Comparison of ENCODE assay signal across 9 mouse cellular contexts in genomic region chr2:166151510-166152473, GRCm38 (mm10). TPM values are rescaled to one million over a fixed set of nuclear protein-coding genes. Genes with fewer than 3 reads are reported as not detected.
A peak's percentile ranks its signal among the peaks of the same experiment; 100 is the strongest.
DNase-seq lines count a peak whose midpoint lies in the region; ATAC-seq lines count a peak whose summit lies in the region.
"Had no signal": no experiment of that assay in that cellular context is flagged by ENCODE, and none has a peak within 500 bp of the region (broad histone marks: within the 10 kb centered on the region; RNA-seq: fewer than 3 reads in every experiment).

No protein-coding gene starts in this region.

- H3K4me2 ChIP-seq in forebrain, embryonic 14.5 days (ENCODE audit: low read length), result peak overlapping the region; percentile 98
- H3K4me2 ChIP-seq in heart, embryonic 14.5 days (ENCODE audit: low read length), result peak overlapping the region; percentile 81

- peak; percentile 72 for ATAC-seq in forebrain, embryonic 14.5 days
- ATAC-seq in heart, embryonic 14.5 days (ENCODE audit: insufficient number of reproducible peaks, insufficient read depth, low FRiP score, low read depth), result no peak; the same call in 1 of the 2 replicates

- no peak overlapping the region for H3K4me3 ChIP-seq in forebrain, embryonic 14.5 days (ENCODE audit: low read depth, low read length)
- no peak overlapping the region; a peak in 1 of 4 replicates for H3K4me3 ChIP-seq in heart, embryonic 14.5 days (ENCODE audit: control insufficient read depth in 1 of 2, insufficient read depth in 1 of 2, low read depth in 1 of 2, low read length in 2 of 2)

- no peaks in the 10 kb centered on the region for H3K36me3 ChIP-seq in forebrain, embryonic 14.5 days (ENCODE audit: control insufficient read depth, insufficient read depth, low read length)
- peaks cover 6% of the 10 kb centered on the region; the same call in 1 of the 2 replicates for H3K36me3 ChIP-seq in heart, embryonic 14.5 days (ENCODE audit: control insufficient read depth, insufficient read depth, low read length)

- peak overlapping the region; percentile 29; the same call in 1 of the 2 replicates for H3K9ac ChIP-seq in forebrain, embryonic 14.5 days (ENCODE audit: low read length)
- peak overlapping the region; percentile 96 for H3K9ac ChIP-seq in heart, embryonic 14.5 days (ENCODE audit: low read length)

- 10% methylated on average over 19 of the region's 19 CpGs for WGBS in forebrain, embryonic 14.5 days
- 48% methylated on average over 19 of the region's 19 CpGs for WGBS in heart, embryonic 14.5 days

- no peaks in the 10 kb centered on the region for H3K9me3 ChIP-seq in forebrain, embryonic 14.5 days (replicated peaks; ENCODE audit: control insufficient read depth, low read length)
- no peaks in the 10 kb centered on the region for H3K9me3 ChIP-seq in heart, embryonic 14.5 days (ENCODE audit: control insufficient read depth, low read length)

- peak overlapping the region; percentile 76 for H3K27ac ChIP-seq in forebrain, embryonic 14.5 days (ENCODE audit: low read depth, low read length)
- peak overlapping the region; percentile 42 to 75 for H3K27ac ChIP-seq in heart, embryonic 14.5 days (replicated peaks in 1 of 2; ENCODE audit: control insufficient read depth in 1 of 2, insufficient read depth in 1 of 2, low read depth in 2 of 2, low read length in 2 of 2)
- H3K27ac ChIP-seq: macrophage had no signal

- peak; percentile 95 for DNase-seq in 3T3-L1 (ENCODE audit: low read depth, low spot score)
- DNase-seq in adrenal gland, postnatal 4 days (ENCODE audit: low spot score in 2 of 2), result peak; percentile 50 to 64
- DNase-seq in forebrain, embryonic 14.5 days (ENCODE audit: low spot score), result peak; percentile 90
- DNase-seq in layer of hippocampus, adult 9-10 months (ENCODE audit: low spot score), result peak; percentile 81
- peak; percentile 92 for DNase-seq in lung, postnatal 10 days
- DNase-seq in right cerebral cortex, postnatal 4 days, result peak; percentile 82
- no peak for DNase-seq in thymus, postnatal 14 days

- H3K27me3 ChIP-seq in forebrain, embryonic 14.5 days (replicated peaks; ENCODE audit: control insufficient read depth, insufficient read depth, low read length), result peaks cover 11% of the 10 kb centered on the region
- no peaks in the 10 kb centered on the region for H3K27me3 ChIP-seq in heart, embryonic 14.5 days (ENCODE audit: control insufficient read depth, insufficient read depth, low read length)

- H3K4me1 ChIP-seq in forebrain, embryonic 14.5 days (ENCODE audit: control insufficient read depth, insufficient read depth, low read length), result peaks cover 44% of the 10 kb centered on the region
- peaks cover 65 to 77% of the 10 kb centered on the region in 2 experiments for H3K4me1 ChIP-seq in heart, embryonic 14.5 days (ENCODE audit: control insufficient read depth in 2 of 2, insufficient read depth in 2 of 2, low read length in 2 of 2)

RNA-seq across cellular contexts. Expression of gene Sulf2, which starts 3.7 kb away (rescaled TPM):
- total RNA-seq in adrenal gland, postnatal 4 days (2021), result 10 to 100 TPM; 89.6 to 94.7 TPM
- polyA plus RNA-seq in forebrain, embryonic 14.5 days (2014; fragmentation: Nextera tagmentation; extraction: Ambion mirVana), result 33.2 and 40.1 TPM in 2 replicates
- 106 and 115 TPM in 2 replicates for polyA plus RNA-seq in heart, embryonic 14.5 days (2014; fragmentation: Nextera tagmentation; extraction: Ambion mirVana)
